Mouse (Mus musculus): ENCODE results near the gene Zfp280c. TPM values are rescaled to one million over a fixed set of nuclear protein-coding genes. Genes with fewer than 3 reads are reported as not detected.

The Zfp280c gene
- total RNA-seq (2022) = 10 to 100 TPM; 21.1 to 24.8 (median 23.1) TPM

- DNase-seq (ENCODE audit: low spot score in 2 of 2) = peak; percentile 37 to 78
Observed at GRCm38 (mm10) chrX:48594099-48594760, at the start of gene Zfp280c. Zfp280c (minus strand) TSS chrX:48594504.

GRCm38 (mm10) chrX:48637032-48637431, 42.7 kb upstream of the Zfp280c start:
- DNase-seq (ENCODE audit: low spot score in 2 of 2) = no peak

DNA sequence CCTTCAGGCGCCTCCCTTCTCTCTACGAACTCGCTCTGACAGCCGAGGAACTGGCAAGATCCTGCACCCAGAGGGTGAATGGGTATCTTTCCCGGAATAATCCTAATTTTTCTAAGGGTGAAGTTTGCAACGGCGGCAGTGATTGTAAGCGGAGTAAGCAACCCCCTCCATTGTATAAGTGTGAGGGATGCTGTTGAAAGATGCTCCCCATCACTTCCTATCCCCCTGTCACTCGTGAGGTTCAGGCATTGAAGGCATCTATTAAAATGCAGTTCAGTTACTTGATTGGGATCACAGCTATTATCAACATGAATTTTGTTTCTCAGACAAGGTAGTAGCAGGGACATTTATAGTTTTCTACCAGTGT, 29.7 kb upstream of the Zfp280c start:
- no peak for DNase-seq (ENCODE audit: low spot score in 2 of 2)

- peak; percentile 63 to 86 for DNase-seq (ENCODE audit: low spot score in 2 of 2)
Observed at GRCm38 (mm10) chrX:48623379-48624053, 29.2 kb upstream of the Zfp280c start, which contains the start of gene Slc25a14. Slc25a14 (plus strand) TSS chrX:48623413.

GRCm38 (mm10) chrX:48623049-48623378, 28.7 kb upstream of the Zfp280c start:
- DNase-seq (ENCODE audit: low spot score in 2 of 2) = no peak

- no peak for DNase-seq (ENCODE audit: low spot score in 2 of 2)
Observed at GRCm38 (mm10) chrX:48604872-48605271, 10.6 kb upstream of the Zfp280c start.

- no peak for DNase-seq (ENCODE audit: low spot score in 2 of 2)
Observed at GRCm38 (mm10) chrX:48596906-48597305, 2.6 kb upstream of the Zfp280c start.

GRCm38 (mm10) chrX:48596053-48596452, 1.7 kb upstream of the Zfp280c start:
- no peak for DNase-seq (ENCODE audit: low spot score in 2 of 2)

GRCm38 (mm10) chrX:48593721-48594098, 594 bp downstream of the Zfp280c start:
- no peak for DNase-seq (ENCODE audit: low spot score in 2 of 2)

- no peak for DNase-seq (ENCODE audit: low spot score in 2 of 2)
Observed at GRCm38 (mm10) chrX:48583332-48583731, 11.0 kb downstream of the Zfp280c start.

DNA sequence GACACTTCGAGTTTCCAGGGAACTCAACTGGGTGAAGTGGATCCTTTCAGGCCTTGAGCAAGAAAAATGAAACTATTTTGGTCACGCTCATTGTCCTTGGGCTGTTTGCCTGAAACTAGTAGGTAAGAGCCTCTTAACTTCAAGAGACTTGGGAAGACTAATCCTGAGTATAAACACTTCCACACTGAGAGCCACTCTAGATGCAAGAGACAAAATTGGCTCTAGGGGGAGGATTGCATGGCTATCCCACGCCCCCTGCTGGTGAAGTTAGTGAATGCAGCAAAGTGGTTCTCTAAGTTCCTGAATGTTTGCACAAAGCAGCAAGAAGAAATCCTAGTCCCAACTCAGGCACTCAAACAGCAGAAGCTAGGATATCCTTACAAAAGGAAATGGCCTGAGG, 62.1 kb downstream of the Zfp280c start:
- DNase-seq (ENCODE audit: low spot score in 2 of 2) = peak; percentile 47 to 54

GRCm38 (mm10) chrX:48526435-48526834, 67.9 kb downstream of the Zfp280c start:
- no peak for DNase-seq (ENCODE audit: low spot score in 2 of 2)

DNA sequence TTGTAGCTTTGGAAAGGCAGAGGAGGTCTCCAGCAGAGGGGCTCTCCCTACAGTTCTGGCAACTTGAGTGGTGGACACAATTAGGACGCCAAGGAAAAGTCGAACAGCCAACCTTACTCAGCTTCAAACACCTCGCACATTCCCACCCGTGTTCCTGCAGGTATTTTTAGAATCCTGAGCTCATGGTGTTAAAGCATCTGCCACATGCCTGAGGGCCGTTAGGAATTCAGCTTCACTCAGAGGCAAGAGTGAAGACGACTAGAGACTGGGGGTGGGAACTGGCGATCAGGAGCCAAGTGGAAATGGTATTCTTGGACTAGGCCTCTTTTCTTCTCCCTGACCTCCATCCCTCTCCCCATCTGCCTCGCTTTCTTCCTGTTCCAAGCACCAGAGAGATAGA, 68.4 kb downstream of the Zfp280c start:
- peak in 1 of 2 experiments; percentile 61 for DNase-seq (ENCODE audit: low spot score in 2 of 2)

DNA sequence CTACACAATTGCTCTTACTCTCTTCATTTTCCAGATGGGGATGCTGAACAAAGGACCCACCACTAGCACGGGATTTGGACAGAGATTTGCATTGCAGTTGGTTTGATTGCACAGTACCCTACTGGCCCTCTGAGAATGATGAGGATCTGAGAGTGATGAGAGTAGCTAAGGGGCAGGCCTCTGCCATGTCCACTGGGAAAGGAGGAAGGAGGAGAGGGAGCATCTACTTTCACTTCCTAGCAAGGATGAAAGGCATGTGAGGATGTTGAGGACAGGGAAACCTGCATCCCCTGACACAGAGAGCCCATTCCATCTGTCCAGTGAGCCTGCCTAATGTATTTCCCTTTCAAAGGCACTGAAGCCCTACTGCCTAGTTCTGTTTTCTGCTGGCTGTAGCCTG, 69.0 kb downstream of the Zfp280c start:
- no peak for DNase-seq (ENCODE audit: low spot score in 2 of 2)

GRCm38 (mm10) chrX:48523512-48523911, 70.8 kb downstream of the Zfp280c start:
- DNase-seq (ENCODE audit: low spot score in 2 of 2) = no peak

GRCm38 (mm10) chrX:48521651-48522050, 72.7 kb downstream of the Zfp280c start:
- no peak for DNase-seq (ENCODE audit: low spot score in 2 of 2)

- DNase-seq (ENCODE audit: low spot score in 2 of 2) = no peak
Observed at GRCm38 (mm10) chrX:48519549-48520085, 74.7 kb downstream of the Zfp280c start.

GRCm38 (mm10) chrX:48518808-48519548, 75.3 kb downstream of the Zfp280c start, which contains the start of gene Rab33a:
Rab33a (plus strand) TSS chrX:48519285.
- DNase-seq (ENCODE audit: low spot score in 2 of 2) = peak in 1 of 2 experiments; percentile 56

GRCm38 (mm10) chrX:48518211-48518807, 76.0 kb downstream of the Zfp280c start:
- peak in 1 of 2 experiments; percentile 58 for DNase-seq (ENCODE audit: low spot score in 2 of 2)

- no peak for DNase-seq (ENCODE audit: low spot score in 2 of 2)
Observed at GRCm38 (mm10) chrX:48513824-48514223, 80.5 kb downstream of the Zfp280c start.

- DNase-seq (ENCODE audit: low spot score in 2 of 2) = peak; percentile 51 to 91
Observed at GRCm38 (mm10) chrX:48513166-48513807, 81.0 kb downstream of the Zfp280c start, which contains the start of gene Aifm1. Aifm1 (minus strand) TSS chrX:48513563.

Data from left cerebral cortex, adult 8-10 months (tissue).